Mouse (Mus musculus) forebrain, embryonic 12.5 days (tissue): ENCODE measurements around the gene Nploc4. TPM values are rescaled to one million over a fixed set of nuclear protein-coding genes. Genes with fewer than 3 reads are reported as not detected.
A peak's percentile ranks its signal among the peaks of the same experiment; 100 is the strongest.
"Not testable (repeated sequence)": the region's sequence is repeated elsewhere in the genome, so short reads cannot be mapped to it uniquely, and the experiment has no call there.

Experiments used
- ATAC-seq: fragments of 200-750 bp; cut with Nextera tagmentation; 2 replicates; pipeline ENCODE4 v1.8.0; 2017; ENCODE audit warnings: moderate TSS enrichment; ENCODE audit not compliant: low FRiP score
- H3K27ac ChIP-seq: fragments of 300-500 bp; sonication (generic); 2 replicates; pipeline ENCODE4 v1.5.1; 2016; ENCODE audit warnings: mild to moderate bottlenecking
- H3K27me3 ChIP-seq: fragments of 300-500 bp; sonication (generic); 2 replicates; pipeline ENCODE4 v1.6.1; 2016; ENCODE audit warnings: mild to moderate bottlenecking
- H3K36me3 ChIP-seq: fragments of 300-500 bp; sonication (generic); replicated peaks from 2 replicates; pipeline ENCODE4 v1.6.1; 2016; ENCODE audit warnings: mild to moderate bottlenecking
- H3K4me1 ChIP-seq: fragments of 300-500 bp; sonication (generic); 2 replicates; pipeline ENCODE4 v1.6.1; 2016
- H3K4me2 ChIP-seq: fragments of 300-500 bp; sonication (generic); 2 replicates; pipeline ENCODE4 v1.6.1; 2016; ENCODE audit warnings: mild to moderate bottlenecking, moderate library complexity
- H3K4me3 ChIP-seq: fragments of 300-500 bp; sonication (generic); replicated peaks from 2 replicates; pipeline ENCODE4 v1.5.1; 2016; ENCODE audit warnings: mild to moderate bottlenecking
- H3K9ac ChIP-seq: fragments of 300-500 bp; sonication (generic); 2 replicates; pipeline ENCODE4 v1.6.1; 2016; ENCODE audit warnings: mild to moderate bottlenecking
- H3K9me3 ChIP-seq: fragments of 300-500 bp; sonication (generic); 2 replicates; pipeline ENCODE4 v1.6.1; 2016
- WGBS: fragments of 180-500 bp; shearing (Covaris S2); methylation state at CpG from one replicate; pipeline ENCODE4 v1.1.7; 2016; 5-methylcytosine and 5-hydroxymethylcytosine counted together
- polyA plus RNA-seq: library from polyadenylated mRNA; unstranded; fragments of >200 nt; fragmentation: Nextera tagmentation; extraction: Ambion mirVana; gene quantifications from 2 replicates; pipeline ENCODE4 v1.2.1, GENCODE M21; 2016

Gene Nploc4
- polyA plus RNA-seq, 1 experiment from 2014 or later: 50.8 TPM

DNA sequence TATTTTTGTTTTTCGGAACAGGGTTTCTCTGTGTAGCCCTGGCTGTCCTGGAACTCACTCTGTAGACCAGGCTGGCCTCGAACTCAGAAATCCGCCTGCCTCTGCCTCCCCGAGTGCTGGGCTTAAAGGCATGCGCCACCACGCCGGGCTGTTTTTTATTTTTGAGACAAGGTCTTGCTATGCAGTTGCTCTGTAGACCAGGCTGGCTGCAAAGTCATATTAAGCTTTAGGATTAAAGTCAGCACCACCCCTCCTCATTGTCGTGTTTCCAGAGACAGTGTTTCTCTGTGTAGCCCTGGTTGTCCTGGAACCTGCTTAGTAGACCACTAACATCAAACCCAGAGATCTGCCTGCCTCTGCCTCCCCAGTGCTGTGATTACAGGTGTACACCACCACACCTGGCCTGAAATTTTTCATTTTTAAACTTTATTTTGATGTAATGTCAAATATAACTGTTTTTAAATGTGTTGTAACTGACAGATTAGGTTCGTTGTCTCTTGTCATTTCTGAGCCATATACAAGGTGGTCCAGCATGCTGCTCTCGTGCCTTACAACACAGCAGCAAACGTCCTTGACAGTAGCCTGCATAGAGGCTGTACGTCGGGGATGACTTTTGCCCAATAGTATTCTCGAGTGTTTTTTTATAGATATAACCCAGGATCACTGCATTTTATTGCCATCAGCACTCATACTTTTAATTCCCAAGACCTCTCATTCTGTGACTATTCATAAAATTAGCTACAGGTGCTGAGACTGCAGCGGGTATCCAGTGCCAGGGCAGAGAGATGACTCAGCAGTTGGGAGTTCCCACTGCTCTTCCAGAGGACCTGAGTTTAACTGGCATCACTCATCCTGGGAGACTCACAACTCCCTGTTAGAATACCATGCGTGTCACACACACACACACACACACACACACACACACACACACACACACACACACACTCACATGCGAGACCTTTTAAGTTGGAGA is 82.9 kb downstream of the Nploc4 start:
- H3K27me3 ChIP-seq: no peaks in the 10 kb centered on the region
- H3K4me3 ChIP-seq: no peak overlapping the region
- peaks cover 58% of the 10 kb centered on the region for H3K4me1 ChIP-seq
- H3K36me3 ChIP-seq: no peaks in the 10 kb centered on the region
- H3K9ac ChIP-seq: no peak overlapping the region
- ATAC-seq: no peak
- 89% methylated on average over 17 of the region's 17 CpGs for WGBS
- H3K27ac ChIP-seq: no peak overlapping the region
- no peak overlapping the region for H3K4me2 ChIP-seq
- H3K9me3 ChIP-seq: no peaks in the 10 kb centered on the region

DNA sequence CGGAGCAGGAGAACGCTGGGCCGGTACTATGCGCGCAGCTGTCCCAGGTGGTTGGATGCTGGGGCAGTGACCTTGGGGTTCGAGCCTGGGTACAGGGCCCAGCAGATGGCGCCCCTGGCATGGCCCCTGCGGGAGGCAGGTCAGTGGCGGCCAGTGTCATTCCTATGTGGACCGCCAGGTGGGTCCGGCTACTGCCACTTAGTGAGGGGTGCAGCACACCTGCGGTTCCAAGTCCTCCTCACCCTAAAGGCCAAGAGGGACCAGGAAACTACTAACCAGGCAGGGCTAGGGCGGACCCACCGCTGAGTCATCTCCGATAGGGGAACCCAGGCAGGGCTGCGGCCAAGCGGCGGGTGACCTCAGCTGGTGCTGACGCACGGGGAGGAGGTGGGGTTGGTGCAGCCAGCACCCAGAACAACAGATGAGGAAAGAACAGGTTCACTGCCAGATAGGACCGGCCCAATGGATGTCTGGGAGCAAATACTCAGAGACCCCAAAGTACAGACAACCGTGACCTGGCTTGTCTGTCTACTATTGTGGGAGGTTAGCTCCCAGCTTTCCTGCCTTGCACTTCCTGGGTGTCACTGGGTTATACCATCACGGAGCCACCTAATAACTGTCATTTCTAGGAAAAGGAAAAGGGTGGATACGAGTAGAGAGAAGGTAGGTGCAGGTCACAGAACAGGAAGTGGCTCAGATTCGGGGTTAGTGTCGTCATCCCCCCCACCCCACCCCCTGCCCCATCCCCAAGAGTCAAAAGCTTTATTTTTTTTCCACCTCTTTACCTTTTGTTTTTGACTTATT is 83.8 kb downstream of the Nploc4 start:
- WGBS: 31% methylated on average over 26 of the region's 26 CpGs
- Histone ChIP-seq H3K4me1 (peaks cover 58% of the 10 kb centered on the region), H3K27me3 (no peaks in the 10 kb centered on the region), H3K36me3 (no peaks in the 10 kb centered on the region), H3K27ac (no peak overlapping the region), H3K9ac (0 out of 2 replicates have a peak overlapping the region, but pooled peaks have one; percentile 25), H3K4me3 (no peak overlapping the region), H3K4me2 (no peak overlapping the region), H3K9me3 (no peaks in the 10 kb centered on the region)
- no peak for ATAC-seq

DNA sequence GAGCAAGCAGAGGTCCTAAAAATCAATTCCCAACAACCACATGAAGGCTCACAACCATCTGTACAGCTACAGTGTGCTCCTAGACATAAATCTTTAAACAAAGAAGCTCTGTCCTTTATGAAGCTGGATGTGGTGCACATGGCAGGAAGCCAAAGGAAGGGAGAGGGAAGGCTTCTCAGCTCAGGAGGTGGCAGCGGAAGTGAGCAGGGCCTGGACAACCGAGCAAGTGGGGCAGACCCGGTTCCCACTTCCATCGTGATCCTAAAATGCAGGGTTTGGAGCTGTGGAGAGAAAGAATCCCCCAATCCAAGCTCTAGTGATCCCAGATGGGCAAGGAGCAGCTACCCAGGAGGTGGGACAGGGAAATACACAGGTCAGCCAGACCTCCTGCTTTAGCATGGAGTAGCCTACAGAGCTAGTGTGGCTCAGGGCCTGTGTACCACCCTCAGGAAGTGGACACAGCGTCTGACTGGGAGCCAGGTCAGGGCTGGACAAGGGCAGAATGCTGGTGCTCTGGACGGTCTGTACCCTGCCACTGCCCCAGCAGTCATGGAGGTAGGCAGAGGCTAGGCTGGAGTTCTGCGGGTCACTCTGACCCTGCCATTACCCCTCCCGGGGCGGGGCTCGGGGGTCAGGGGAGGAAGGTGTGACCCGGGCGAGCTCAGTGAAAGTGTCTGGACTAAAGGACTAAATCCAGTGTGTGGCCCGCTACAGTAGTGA is 84.8 kb downstream of the Nploc4 start:
- H3K4me2 ChIP-seq: no peak overlapping the region
- H3K27me3 ChIP-seq: no peaks in the 10 kb centered on the region
- no peak for ATAC-seq
- H3K36me3 ChIP-seq: no peaks in the 10 kb centered on the region
- peak overlapping the region; percentile 47 for H3K27ac ChIP-seq
- H3K9ac ChIP-seq: peak overlapping the region; percentile 34; the same call in 1 of the 2 replicates
- H3K4me1 ChIP-seq: peaks cover 49% of the 10 kb centered on the region
- WGBS: 67% methylated on average over 13 of the region's 13 CpGs
- H3K4me3 ChIP-seq: no peak overlapping the region
- no peaks in the 10 kb centered on the region for H3K9me3 ChIP-seq

DNA sequence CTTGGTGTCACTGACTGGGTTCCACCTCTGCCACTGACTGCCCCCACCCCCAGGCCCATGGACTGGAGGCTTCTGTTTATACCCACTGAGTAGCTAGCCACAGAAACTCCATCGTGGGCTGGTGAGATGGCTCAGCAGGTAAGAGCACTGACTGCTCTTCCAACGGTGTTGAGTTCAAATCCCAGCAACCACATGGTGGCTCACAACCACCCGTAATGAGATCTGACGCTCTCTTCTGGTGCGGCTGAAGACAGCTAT is 85.5 kb downstream of the Nploc4 start:
- H3K27me3 ChIP-seq, ATAC-seq, H3K9ac ChIP-seq, H3K4me3 ChIP-seq, H3K36me3 ChIP-seq, H3K9me3 ChIP-seq: not testable (repeated sequence)
- peak overlapping the region; percentile 99; the same call in 1 of the 2 replicates for H3K27ac ChIP-seq
- 0 out of 2 replicates have a peak overlapping the region, but pooled peaks have one; percentile 1 for H3K4me2 ChIP-seq
- WGBS: 92% methylated on average over 5 of the region's 5 CpGs
- peaks cover 42% of the 10 kb centered on the region for H3K4me1 ChIP-seq

DNA sequence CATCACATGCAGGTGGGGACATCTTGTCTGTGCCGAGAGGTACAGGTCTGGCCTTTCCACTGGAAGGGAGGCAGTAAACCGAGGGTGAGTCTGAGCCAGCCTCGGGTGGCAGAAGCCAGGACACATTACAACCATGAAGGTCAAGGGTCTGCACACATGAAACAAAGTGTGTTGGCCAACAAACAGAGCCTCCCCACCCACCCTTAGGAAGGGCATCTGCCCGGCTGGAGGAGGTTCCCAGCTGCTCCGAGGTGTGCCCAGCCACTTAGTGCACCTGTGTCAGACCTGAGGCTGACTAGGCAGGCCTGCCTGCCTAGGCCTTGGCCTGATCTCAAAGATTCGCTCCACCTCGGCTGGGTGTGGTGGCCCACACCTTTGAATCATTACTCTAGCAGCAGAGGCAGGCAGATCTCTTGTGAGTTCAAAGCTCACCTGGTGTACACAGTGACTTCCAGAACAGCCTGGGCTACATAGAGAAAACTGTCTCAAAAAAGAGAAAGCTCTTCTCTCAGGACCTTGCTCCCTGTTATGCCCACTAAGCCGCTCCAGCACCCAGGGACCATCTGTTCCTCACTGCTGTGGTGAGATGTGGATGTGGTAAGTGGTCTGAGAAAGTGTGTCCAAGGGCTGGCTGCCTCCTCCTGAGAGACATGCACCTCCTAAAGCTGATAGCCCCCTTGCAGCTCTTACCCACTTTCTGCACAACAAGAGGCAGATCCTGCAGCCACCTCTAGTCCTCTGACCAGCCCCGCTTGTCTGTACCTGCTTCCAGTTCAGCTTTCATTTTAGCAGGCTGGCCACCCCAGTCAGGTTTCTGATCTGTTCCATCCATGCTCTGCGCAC is 86.0 kb downstream of the Nploc4 start:
- 83% methylated on average over 10 of the region's 10 CpGs for WGBS
- 0 out of 2 replicates have a peak overlapping the region, but pooled peaks have one; percentile 1 for H3K4me2 ChIP-seq
- H3K9ac ChIP-seq: peak overlapping the region; percentile 100; the same call in 1 of the 2 replicates
- peaks cover 8% of the 10 kb centered on the region for H3K36me3 ChIP-seq
- ATAC-seq: no peak
- no peaks in the 10 kb centered on the region for H3K9me3 ChIP-seq
- H3K4me1 ChIP-seq: peaks cover 45% of the 10 kb centered on the region
- H3K27ac ChIP-seq: peak overlapping the region; percentile 99
- H3K4me3 ChIP-seq: no peak overlapping the region
- H3K27me3 ChIP-seq: no peaks in the 10 kb centered on the region

DNA sequence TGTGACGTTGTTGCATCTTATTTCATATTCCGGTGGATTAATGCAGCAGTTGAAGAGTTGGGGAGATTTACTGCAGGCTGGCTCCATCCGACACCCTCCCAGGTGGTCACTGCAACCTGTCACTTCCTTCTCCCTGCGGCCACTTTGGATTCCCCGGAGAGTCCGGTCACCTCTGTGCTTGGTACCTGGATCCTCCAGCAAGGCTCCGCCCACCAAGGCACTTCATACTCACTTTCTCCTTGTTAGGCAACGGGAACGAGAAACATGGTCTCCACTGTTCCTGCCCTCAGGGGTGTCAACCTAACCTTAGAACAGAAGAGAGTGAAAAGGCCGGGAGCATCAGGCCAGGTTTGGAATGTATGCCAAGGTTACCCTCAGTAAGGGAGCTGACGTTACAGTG is 86.8 kb downstream of the Nploc4 start:
- Histone ChIP-seq H3K4me2 (peak overlapping the region; percentile 80), H3K36me3 (peaks cover 10% of the 10 kb centered on the region), H3K4me3 (peak overlapping the region; percentile 100), H3K4me1 (peaks cover 47% of the 10 kb centered on the region), H3K9me3 (no peaks in the 10 kb centered on the region), H3K27ac (peak overlapping the region; percentile 99), H3K9ac (peak overlapping the region; percentile 100), H3K27me3 (no peaks in the 10 kb centered on the region)
- WGBS: 25% methylated on average over 11 of the region's 11 CpGs
- ATAC-seq: no peak

DNA sequence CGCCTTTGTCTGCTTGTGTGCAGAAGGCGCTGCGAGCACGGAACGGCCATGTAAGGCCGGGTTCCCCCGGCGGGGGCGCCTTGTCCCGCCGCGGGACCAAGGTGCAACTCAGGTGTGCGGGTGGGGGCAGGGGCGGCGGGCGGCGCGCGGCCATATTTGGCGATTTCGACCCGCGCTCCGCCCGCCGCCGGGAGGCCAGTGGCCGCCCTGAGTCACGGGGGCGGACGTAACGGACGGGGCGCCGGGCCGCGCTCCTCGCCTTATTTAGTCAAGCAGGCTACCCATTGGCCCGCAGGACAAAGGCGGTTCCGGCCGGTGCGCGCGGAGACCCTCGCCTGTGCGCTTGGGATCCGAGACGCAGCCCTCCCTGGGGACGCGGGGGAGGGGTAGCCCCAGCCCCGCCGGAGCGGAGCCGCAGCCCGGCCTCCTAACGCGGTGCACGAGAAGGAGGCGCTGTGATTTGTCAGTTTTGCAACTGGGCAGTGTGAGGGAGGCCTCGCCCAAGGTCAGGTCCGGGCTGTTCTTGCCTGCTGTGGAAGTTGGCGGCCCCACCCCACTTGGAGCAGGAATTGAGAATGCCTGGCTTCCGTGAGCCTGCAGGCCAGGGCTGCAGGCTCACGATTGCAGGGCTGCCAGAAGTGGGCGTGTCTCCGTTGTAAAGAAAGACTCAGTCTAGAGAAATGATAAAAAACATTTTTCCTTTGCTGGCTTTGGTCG is 87.4 kb downstream of the Nploc4 start:
- peak overlapping the region; percentile 99 for H3K27ac ChIP-seq
- peaks cover 14% of the 10 kb centered on the region for H3K36me3 ChIP-seq
- H3K4me1 ChIP-seq: peaks cover 51% of the 10 kb centered on the region
- under 1% methylated on average over 68 of the region's 68 CpGs for WGBS
- no peaks in the 10 kb centered on the region for H3K27me3 ChIP-seq
- H3K9me3 ChIP-seq: no peaks in the 10 kb centered on the region
- H3K4me2 ChIP-seq: peak overlapping the region; percentile 80
- peak overlapping the region; percentile 100 for H3K4me3 ChIP-seq
- peak overlapping the region; percentile 100 for H3K9ac ChIP-seq
- peak; percentile 80 for ATAC-seq

DNA sequence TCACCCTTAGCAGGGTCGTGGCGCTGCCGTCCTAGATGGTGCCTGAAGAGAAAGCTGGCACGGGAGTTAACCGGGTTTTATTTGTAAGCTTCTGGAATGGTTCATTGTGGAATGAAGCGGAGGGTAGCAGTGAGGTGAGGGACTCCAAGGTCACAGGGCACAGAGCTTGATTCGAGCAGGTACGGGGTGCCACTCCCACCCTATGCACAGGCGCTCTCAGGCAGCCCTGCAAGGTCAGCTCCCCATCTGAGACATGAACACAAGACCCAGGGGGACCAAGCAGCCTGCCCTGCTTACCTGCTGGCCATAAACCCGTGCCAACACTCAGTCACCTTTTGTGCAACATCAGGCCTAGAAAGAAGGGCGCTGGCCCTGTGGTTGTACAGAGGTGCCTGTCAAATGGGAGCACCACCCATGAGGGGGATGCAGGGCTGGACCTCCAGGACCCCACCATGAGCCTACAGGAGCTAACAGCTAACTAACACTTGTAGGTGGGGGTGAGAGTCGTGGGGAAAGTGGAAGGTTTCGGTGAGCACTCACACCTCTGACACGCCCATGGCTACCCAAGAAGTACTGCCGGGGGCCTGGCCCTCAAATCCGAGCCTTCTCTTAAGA is 88.0 kb downstream of the Nploc4 start:
- H3K4me3 ChIP-seq: peak overlapping the region; percentile 100
- H3K36me3 ChIP-seq: peaks cover 20% of the 10 kb centered on the region
- H3K27ac ChIP-seq: peak overlapping the region; percentile 99
- H3K27me3 ChIP-seq: no peaks in the 10 kb centered on the region
- peak overlapping the region; percentile 100 for H3K9ac ChIP-seq
- H3K4me1 ChIP-seq: peaks cover 53% of the 10 kb centered on the region
- peak overlapping the region; percentile 80 for H3K4me2 ChIP-seq
- ATAC-seq: peak; percentile 4
- 2% methylated on average over 16 of the region's 16 CpGs for WGBS
- no peaks in the 10 kb centered on the region for H3K9me3 ChIP-seq

DNA sequence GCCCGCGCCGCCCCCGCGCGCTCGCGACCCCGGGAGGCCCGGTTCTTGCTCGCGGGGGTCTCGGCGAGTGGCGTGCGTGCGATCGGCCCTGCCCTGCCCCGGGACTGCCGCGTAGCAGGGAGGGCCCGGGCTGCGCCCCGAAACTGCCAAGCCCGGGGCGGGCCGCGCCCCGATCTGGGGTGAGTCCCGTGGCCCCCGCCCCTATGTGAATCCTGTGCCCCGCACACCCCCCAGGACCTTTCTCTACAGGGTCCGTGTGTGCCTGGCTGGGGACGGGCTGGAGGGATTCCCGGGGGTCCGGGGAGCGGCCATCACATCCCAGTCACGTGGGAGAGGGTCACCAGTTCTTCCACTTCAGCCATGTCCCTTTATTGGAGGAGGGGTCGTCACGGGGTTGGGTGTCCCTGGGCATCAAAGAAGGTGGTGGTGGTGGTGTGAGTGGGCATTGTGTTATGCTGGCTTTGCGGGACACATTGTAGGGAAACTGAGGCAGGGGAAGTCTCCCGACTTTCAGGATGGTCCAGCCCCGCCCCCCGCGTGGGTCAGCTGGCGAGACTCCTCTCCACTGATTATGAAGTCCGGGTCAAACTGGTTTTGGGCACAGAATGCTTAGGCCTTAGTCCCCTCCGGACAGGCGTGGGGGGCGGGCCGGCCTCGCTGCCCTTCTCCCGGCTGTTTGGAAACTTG is 88.7 kb downstream of the Nploc4 start:
- peak; percentile 54 for ATAC-seq
- Histone ChIP-seq H3K9me3 (no peaks in the 10 kb centered on the region), H3K4me3 (peak overlapping the region; percentile 100), H3K9ac (peak overlapping the region; percentile 100), H3K4me2 (peak overlapping the region; percentile 80), H3K36me3 (peaks cover 22% of the 10 kb centered on the region), H3K4me1 (peaks cover 53% of the 10 kb centered on the region), H3K27ac (peak overlapping the region; percentile 99), H3K27me3 (no peaks in the 10 kb centered on the region)
- WGBS: 6% methylated on average over 51 of the region's 53 CpGs
